Mouse (Mus musculus) midbrain, embryonic 11.5 days (tissue): ENCODE data around the gene Fank1. TPM values are rescaled to one million over a fixed set of nuclear protein-coding genes. Genes with fewer than 3 reads are reported as not detected.

ENCODE experiments used
- ATAC-seq: fragments of 200-750 bp; cut with Nextera tagmentation; 2 replicates; pipeline ENCODE4 v1.8.0; 2017; ENCODE audit warnings: moderate TSS enrichment, moderate library complexity; ENCODE audit not compliant: low FRiP score
- DNase-seq: peaks from one replicate; pipeline ENCODE4 v3.0.0; 2015; ENCODE audit warnings: low spot score; ENCODE audit errors: missing footprints
- H3K27ac ChIP-seq: fragments of 300-500 bp; sonication (generic); 2 replicates; pipeline ENCODE4 v1.5.1; 2014; ENCODE audit warnings: low read depth, low read length
- H3K27me3 ChIP-seq: fragments of 300-500 bp; sonication (generic); 2 replicates; pipeline ENCODE4 v1.6.1; 2014; ENCODE audit warnings: mild to moderate bottlenecking, low read length, moderate library complexity, mixed read lengths; ENCODE audit not compliant: control insufficient read depth, insufficient read depth
- H3K36me3 ChIP-seq: fragments of 300-500 bp; sonication (generic); 2 replicates; pipeline ENCODE4 v1.6.1; 2014; ENCODE audit warnings: mild to moderate bottlenecking, low read length, moderate library complexity, mixed read lengths; ENCODE audit not compliant: control insufficient read depth, insufficient read depth
- H3K4me1 ChIP-seq: fragments of 300-500 bp; sonication (generic); 2 replicates; pipeline ENCODE4 v1.6.1; 2014; ENCODE audit warnings: low read length; ENCODE audit not compliant: control insufficient read depth, insufficient read depth
- H3K4me2 ChIP-seq: fragments of 300-500 bp; sonication (generic); 2 replicates; pipeline ENCODE4 v1.6.1; 2014; ENCODE audit warnings: mild to moderate bottlenecking, moderate library complexity
- H3K4me3 ChIP-seq: fragments of 300-500 bp; sonication (generic); 2 replicates; pipeline ENCODE4 v1.5.1; 2014; ENCODE audit warnings: low read depth, low read length
- H3K9ac ChIP-seq: fragments of 300-500 bp; sonication (generic); 2 replicates; pipeline ENCODE4 v1.6.1; 2014; ENCODE audit warnings: low read length
- H3K9me3 ChIP-seq: fragments of 300-500 bp; sonication (generic); 2 replicates; pipeline ENCODE4 v1.6.1; 2016; ENCODE audit warnings: low read length; ENCODE audit not compliant: control insufficient read depth
- WGBS: fragments of 180-500 bp; shearing (Covaris S2); extraction: QIAGEN DNeasy Blood & Tissue Kit; methylation state at CpG from one replicate; pipeline ENCODE4 v1.1.7; 2014; 5-methylcytosine and 5-hydroxymethylcytosine counted together
- polyA plus RNA-seq: library from polyadenylated mRNA; unstranded; fragments of >200 nt; fragmentation: Nextera tagmentation; extraction: Ambion mirVana; gene quantifications from 2 replicates; pipeline ENCODE4 v1.2.1, GENCODE M21; 2014

The Fank1 gene
- polyA plus RNA-seq, 1 experiment from 2014 or later, result 1.6 TPM

- Histone ChIP-seq H3K9me3 (no peaks in the 10 kb centered on the region), H3K27me3 (no peaks in the 10 kb centered on the region), H3K4me2 (no peak overlapping the region), H3K9ac (no peak overlapping the region), H3K36me3 (no peaks in the 10 kb centered on the region), H3K27ac (no peak overlapping the region), H3K4me1 (no peaks in the 10 kb centered on the region), H3K4me3 (no peak overlapping the region)
- no peak for ATAC-seq
- 75% methylated on average over 6 of the region's 6 CpGs for WGBS
- no peak for DNase-seq
These were observed 5.3 kb downstream of the Fank1 start for GRCm38 (mm10) chr7:133781991-133782390.

DNA sequence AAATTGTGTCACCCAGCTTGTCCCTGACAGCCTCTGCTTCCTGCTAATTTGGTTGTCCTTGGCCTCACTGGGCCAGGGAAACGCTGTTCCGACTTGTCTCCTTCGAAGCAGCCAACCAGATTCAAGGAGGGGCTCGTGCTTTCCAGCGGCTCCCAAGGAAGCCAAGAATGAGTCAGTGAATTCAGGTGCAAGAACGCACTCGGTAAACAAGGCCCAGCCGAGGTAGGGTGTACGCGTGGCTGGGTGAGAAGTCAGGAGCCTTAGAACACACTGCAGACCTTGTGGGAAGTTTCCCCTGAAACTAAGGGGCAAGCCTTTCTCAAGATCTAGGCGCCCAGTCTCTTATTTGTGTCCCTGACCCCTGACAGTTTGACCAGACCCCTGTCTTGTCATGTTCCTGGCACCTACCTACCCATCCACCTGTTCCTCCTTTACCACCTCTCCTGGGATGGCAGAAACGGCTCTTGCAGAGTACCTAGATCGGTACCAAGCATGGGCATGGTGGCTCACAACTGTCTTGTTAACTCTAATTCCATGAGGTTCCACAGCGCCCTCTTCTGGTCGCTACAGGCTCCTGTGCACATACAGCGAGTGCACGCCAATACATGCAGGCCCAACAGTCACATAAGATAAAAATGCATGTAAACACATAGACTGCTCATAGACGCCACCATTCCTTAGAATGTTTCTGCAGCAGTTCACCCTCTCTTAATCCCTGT, 6.2 kb downstream of the Fank1 start, which contains the start of gene Dhx32:
Gene Dhx32 (minus strand): TSS at position 10 of the 719 bp plus-strand sequence.
- H3K9me3 ChIP-seq, result no peaks in the 10 kb centered on the region
- DNase-seq, result peak; percentile 94
- no peaks in the 10 kb centered on the region for H3K27me3 ChIP-seq
- H3K4me1 ChIP-seq, result no peaks in the 10 kb centered on the region
- no peak within 1 kb of the TSS for H3K4me3 ChIP-seq
- 0 out of 2 replicates have a peak, but pooled peaks have one; percentile 38 for ATAC-seq
- 23% methylated on average over 18 of the region's 18 CpGs for WGBS
- H3K4me2 ChIP-seq, result no peak within 1 kb of the TSS
- H3K27ac ChIP-seq, result no peak within 1 kb of the TSS
- H3K36me3 ChIP-seq, result no peaks in the 10 kb centered on the region
- H3K9ac ChIP-seq, result no peak within 1 kb of the TSS

GRCm38 (mm10) chr7:133787571-133787970, 10.9 kb downstream of the Fank1 start:
- no peaks in the 10 kb centered on the region for H3K36me3 ChIP-seq
- no peak for DNase-seq
- no peaks in the 10 kb centered on the region for H3K27me3 ChIP-seq
- no peak overlapping the region for H3K4me2 ChIP-seq
- no peaks in the 10 kb centered on the region for H3K4me1 ChIP-seq
- no peak overlapping the region for H3K27ac ChIP-seq
- 92% methylated on average over 6 of the region's 6 CpGs for WGBS
- no peaks in the 10 kb centered on the region for H3K9me3 ChIP-seq
- no peak overlapping the region for H3K4me3 ChIP-seq
- no peak for ATAC-seq
- no peak overlapping the region for H3K9ac ChIP-seq

GRCm38 (mm10) chr7:133788147-133788546, 11.5 kb downstream of the Fank1 start:
- Histone ChIP-seq H3K4me1 (no peaks in the 10 kb centered on the region), H3K27ac (no peak overlapping the region), H3K9me3 (no peaks in the 10 kb centered on the region), H3K36me3 (no peaks in the 10 kb centered on the region), H3K27me3 (no peaks in the 10 kb centered on the region), H3K4me3 (no peak overlapping the region), H3K9ac (no peak overlapping the region), H3K4me2 (no peak overlapping the region)
- no peak for DNase-seq
- no peak for ATAC-seq
- 85% methylated on average over 3 of the region's 3 CpGs for WGBS

- Histone ChIP-seq H3K27me3 (no peaks in the 10 kb centered on the region), H3K4me1 (no peaks in the 10 kb centered on the region), H3K4me3 (no peak overlapping the region), H3K9ac (no peak overlapping the region), H3K9me3 (no peaks in the 10 kb centered on the region), H3K36me3 (no peaks in the 10 kb centered on the region), H3K27ac (no peak overlapping the region), H3K4me2 (no peak overlapping the region)
- DNase-seq (no peak), ATAC-seq (no peak)
- WGBS, result 88% methylated on average over 4 of the region's 4 CpGs
These were observed 13.5 kb downstream of the Fank1 start for GRCm38 (mm10) chr7:133790171-133790570.

DNA sequence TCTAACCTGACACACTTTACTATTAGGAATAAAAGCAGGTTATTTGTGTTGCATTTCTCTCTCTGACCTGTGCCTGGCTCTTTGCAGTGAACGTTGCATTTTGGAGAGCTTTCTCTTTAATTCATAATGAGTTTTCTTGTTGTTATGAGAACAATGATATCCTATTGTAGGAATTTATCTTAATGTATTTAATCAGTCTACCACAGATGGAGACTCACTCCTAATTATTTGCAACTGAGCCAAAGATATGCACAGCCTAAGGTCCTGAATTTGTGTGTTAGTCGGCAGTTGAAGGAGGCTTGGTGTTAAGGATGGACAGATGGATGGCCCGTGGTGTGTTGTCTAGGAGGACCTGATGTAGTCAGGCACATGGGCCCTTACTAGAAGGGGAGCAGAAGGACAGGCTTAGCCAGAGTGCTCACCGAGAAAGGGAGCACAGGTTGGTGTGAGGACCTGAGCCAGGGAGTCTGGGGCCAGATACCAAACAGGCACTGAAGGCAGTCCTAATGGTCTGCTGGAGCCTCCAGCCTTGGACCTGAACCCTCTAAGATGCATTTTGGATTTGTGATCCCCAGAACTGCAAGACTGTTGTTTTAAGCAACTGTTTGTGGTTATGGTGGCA, 14.1 kb downstream of the Fank1 start:
- no peaks in the 10 kb centered on the region for H3K27me3 ChIP-seq
- no peaks in the 10 kb centered on the region for H3K4me1 ChIP-seq
- no peaks in the 10 kb centered on the region for H3K9me3 ChIP-seq
- no peak overlapping the region for H3K27ac ChIP-seq
- ATAC-seq, result no peak
- H3K9ac ChIP-seq, result no peak overlapping the region
- 93% methylated on average over 4 of the region's 4 CpGs for WGBS
- H3K36me3 ChIP-seq, result no peaks in the 10 kb centered on the region
- no peak for DNase-seq
- no peak overlapping the region for H3K4me3 ChIP-seq
- no peak overlapping the region for H3K4me2 ChIP-seq

DNA sequence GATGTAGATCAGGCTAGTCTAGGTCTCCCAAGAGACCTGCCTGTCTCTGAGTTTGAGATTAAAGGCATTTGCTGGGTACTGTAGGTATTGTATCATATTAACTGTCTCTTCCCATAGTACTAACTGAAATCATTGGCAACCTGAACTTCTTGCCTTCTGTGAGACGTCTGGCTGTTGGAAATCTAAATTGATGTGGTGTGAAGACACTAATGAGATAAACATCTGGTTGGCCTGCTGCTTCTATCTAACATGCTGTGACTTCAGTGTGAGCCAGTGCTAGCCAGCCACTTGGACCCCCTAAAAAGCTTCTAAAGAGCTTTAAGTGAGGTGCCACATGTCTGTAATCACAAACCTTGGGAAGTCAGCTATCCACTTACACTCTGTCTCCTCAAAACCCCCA, 16.1 kb downstream of the Fank1 start:
- DNase-seq, result no peak
- Histone ChIP-seq H3K4me3 (no peak overlapping the region), H3K27me3 (no peaks in the 10 kb centered on the region), H3K4me1 (no peaks in the 10 kb centered on the region), H3K27ac (no peak overlapping the region), H3K9me3 (no peaks in the 10 kb centered on the region), H3K4me2 (no peak overlapping the region), H3K9ac (no peak overlapping the region), H3K36me3 (no peaks in the 10 kb centered on the region)
- 53% methylated on average over 1 of the region's 1 CpGs for WGBS
- ATAC-seq, result no peak

DNA sequence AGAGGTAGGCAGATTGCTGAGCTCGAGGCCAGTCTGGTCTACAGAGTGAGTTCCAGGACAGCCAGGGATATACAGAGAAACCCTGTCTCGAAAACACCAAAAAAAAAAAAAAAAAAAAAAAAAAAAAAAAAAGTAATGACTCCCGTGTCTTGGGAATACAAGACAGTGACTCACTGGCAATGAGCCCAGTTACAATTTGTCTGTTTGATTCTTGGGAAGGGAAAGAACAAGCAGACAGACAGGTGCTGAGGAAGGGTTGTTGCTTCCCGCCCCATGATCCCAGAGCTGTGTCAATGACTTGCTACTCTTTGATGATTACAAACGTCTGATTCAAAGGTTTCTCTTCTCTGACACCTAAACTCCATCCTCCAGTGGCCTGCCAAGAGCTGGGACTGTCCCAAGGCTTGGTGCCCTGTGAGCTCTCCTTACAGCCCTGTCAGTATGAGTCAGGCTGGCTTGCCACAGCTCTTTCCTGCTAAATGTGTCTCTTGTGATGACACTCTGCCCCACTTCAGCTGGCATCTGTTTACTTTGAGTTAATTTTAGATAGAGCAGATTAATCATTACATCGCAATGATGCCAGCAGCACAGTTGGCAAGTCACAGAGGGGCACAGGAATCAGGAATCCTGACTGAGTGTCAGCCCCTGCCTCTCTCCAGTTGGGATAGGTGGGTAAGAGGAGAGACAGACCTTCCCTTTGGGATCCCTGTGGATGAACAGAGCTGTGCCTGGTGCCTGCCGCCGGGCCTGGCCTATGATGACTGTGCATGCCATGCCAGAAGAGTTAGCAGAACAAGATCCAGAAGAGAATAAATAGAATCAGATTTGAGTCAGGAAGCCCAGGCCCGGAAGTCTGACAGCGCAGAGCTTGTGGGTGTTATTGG, 16.8 kb downstream of the Fank1 start:
- no peak overlapping the region for H3K4me3 ChIP-seq
- H3K36me3 ChIP-seq, result no peaks in the 10 kb centered on the region
- H3K9ac ChIP-seq, result no peak overlapping the region
- H3K27ac ChIP-seq, result no peak overlapping the region
- 84% methylated on average over 10 of the region's 10 CpGs for WGBS
- no peaks in the 10 kb centered on the region for H3K9me3 ChIP-seq
- ATAC-seq, result no peak
- no peak overlapping the region for H3K4me2 ChIP-seq
- H3K27me3 ChIP-seq, result no peaks in the 10 kb centered on the region
- no peak for DNase-seq
- H3K4me1 ChIP-seq, result no peaks in the 10 kb centered on the region

GRCm38 (mm10) chr7:133794720-133795119, 18.1 kb downstream of the Fank1 start:
- Histone ChIP-seq H3K4me3 (no peak overlapping the region), H3K27ac (no peak overlapping the region), H3K4me1 (no peaks in the 10 kb centered on the region), H3K27me3 (no peaks in the 10 kb centered on the region), H3K9me3 (no peaks in the 10 kb centered on the region), H3K4me2 (no peak overlapping the region), H3K36me3 (no peaks in the 10 kb centered on the region), H3K9ac (no peak overlapping the region)
- no peak for ATAC-seq
- WGBS, result 83% methylated on average over 2 of the region's 2 CpGs
- DNase-seq, result no peak
